Mouse (Mus musculus) thymus, postnatal 25 days (tissue): ENCODE data around the gene Sf3a2.
A peak's percentile ranks its signal among the peaks of the same experiment; 100 is the strongest.
"Not testable (repeated sequence)": the region's sequence is repeated elsewhere in the genome, so short reads cannot be mapped to it uniquely, and the experiment has no call there.

Experiments used
- DNase-seq: peaks from one replicate; pipeline ENCODE4 v3.0.0; 2022

Sf3a2 gene

GRCm38 (mm10) chr10:80805322-80805721 lies 7.3 kb downstream of the Sf3a2 start:
- no peak for DNase-seq

DNA sequence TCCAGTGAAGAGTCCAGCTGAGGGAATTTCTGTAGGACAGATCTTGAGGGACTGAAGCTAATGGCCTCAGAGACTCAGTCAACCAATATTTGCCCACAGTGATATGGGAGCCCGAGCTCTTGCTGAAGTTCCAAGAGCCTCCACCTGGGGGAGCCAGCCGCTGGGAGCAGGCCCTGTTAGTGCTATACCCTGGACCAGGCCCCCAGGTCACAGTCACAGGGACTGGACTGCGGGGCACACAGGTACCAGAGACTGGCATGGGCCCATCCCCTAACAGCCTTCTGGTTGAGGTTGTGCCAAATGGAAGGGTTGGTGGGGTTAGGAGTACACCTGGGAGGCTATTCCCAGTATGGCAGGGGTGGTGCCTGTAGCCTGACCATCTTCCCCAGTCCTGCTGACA lies 7.9 kb downstream of the Sf3a2 start:
- peak; percentile 73 for DNase-seq

DNA sequence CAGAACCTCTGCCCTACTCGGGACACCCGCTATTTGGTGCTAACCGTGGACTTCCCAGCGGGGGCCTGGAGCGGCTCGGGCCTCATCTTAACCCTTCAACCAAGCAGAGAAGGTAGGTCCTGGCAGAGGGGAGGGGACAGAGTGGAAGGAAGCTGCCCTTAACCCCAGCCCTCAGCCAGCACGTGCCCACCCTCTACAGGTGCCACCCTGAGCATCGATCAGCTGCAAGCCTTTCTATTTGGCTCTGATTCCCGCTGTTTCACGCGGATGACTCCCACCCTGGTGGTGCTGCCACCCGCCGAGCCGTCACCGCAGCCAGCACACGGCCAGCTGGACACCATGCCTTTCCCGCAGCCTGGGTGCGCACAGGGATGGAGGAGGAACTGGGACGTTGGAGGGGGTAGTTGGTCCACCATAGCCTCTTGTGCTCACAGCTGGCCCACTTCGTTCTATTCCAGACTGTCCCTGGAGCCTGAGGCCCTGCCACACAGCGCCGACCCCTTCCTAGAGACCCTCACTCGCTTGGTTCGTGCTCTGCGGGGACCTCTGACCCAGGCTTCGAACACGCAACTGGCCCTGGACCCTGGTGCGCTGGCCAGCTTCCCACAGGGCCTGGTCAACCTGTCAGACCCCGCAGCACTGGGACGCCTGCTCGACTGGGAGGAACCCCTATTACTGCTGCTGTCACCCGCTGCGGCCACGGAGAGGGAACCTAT lies 8.5 kb downstream of the Sf3a2 start:
- DNase-seq: no peak

GRCm38 (mm10) chr10:80807057-80807627 lies 9.1 kb downstream of the Sf3a2 start:
- peak; percentile 40 for DNase-seq

DNA sequence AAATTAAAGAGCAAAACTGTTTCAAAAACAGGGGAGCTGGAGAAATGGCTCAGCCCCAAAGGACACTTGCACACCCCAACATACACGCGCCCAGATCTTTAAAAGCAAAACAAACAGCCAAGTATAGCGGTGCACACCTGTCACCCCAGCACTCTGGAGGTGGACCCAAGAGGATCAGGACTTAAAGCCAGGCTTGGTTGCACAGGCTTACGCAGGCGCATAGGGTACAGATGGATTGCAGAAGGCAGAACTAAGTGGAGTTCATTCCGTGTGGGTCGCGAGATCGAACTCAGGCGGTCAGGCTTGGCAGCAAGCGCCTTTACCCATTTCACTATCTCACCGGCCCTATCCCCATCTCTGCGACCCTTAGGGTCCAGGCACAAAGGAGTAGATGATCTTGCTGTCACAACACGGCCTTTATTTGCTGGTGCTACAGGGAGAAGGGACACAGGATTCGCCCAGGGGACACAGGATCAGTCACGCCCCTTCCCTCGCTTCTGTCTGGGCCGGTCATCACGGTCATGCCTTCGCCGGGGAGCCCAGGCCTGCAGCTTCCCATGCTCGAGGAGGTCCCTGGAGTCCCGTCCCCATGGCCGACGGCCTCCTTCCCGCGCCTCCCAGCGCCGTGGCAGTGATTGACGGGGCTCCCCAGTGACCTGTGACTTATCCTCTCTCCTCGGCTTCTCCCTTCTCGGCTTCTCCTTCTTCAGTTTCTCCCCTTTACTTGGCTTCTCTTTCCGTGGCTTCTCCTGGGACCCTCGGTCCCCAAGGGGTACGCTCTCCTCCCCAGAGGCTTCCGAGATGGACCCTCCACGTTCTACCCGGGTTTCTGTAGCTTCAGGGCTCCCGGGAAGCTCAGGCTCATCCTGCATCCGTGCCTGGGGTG lies 10.3 kb downstream of the Sf3a2 start:
- no peak for DNase-seq

DNA sequence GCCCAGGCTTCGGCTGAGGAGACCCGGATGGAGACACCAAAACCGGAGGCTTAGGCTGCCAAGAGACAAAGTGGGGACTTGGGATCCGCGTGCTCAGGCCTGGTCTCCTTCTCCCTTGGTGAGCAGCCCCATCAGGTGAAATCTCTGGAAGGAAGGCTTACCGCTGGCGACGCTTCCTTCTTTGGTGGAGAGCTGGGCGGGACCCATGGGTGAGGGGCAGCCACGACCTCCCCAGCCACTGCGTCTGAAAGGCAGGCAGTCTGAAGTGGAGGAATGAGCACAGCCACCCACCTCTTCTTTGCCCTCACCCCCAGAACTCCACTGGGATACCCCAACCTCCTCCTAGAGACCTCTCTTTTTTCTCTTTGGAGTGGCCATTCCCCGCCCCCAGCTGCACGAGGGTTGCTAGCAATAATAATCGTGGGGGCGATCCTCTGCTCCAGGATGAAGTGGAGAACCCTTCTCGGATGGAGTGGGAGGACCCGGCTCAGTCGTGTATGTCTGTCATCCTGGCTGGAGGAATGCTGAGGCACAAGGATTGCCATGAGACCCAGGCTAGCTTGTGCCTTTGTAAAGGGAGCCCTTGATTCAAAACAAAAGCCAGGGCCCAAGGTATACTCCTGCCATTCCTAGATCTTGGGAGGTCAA lies 11.1 kb downstream of the Sf3a2 start:
- DNase-seq: no peak

GRCm38 (mm10) chr10:80810084-80810483 lies 12.1 kb downstream of the Sf3a2 start:
- DNase-seq: no peak

DNA sequence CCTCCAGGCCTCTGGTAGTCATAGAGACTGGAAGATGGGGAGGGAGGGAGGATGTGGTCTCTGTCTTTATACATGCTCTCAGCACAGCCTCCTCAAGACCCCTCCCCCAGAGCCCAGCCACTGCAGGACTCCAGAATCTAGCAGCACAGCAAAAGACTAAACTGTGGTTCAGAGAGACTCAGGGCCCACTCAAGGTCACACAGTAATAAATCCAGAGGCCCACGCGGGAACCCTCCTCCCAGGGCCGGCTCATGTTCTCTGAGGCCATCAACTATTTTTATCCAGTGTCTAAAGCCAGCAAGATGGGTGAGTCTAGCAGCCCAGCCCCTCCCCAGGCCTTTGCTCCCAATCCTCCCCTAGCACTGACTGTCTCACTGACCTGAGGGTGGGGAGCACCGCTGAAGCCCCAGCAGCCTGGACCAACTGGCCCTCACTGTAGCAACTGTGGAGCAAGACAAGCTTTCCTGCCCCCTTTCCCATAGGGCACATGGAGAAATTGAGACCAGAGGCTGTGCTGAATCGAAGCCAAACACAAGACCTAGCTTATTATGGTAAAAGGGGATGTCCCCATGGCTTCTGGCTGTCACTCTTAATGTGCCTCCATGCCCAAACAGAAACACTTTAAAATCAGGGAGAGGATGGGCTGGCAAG lies 14.5 kb downstream of the Sf3a2 start:
- no peak for DNase-seq

- DNase-seq: no peak
Measured at GRCm38 (mm10) chr10:80813366-80813765, 15.4 kb downstream of the Sf3a2 start, which contains the start of gene Jsrp1. Jsrp1 (minus strand) TSS chr10:80813498.

GRCm38 (mm10) chr10:80814800-80815199 lies 16.8 kb downstream of the Sf3a2 start:
- no peak for DNase-seq

GRCm38 (mm10) chr10:80816303-80816702 lies 18.3 kb downstream of the Sf3a2 start:
- DNase-seq: not testable (repeated sequence)

DNA sequence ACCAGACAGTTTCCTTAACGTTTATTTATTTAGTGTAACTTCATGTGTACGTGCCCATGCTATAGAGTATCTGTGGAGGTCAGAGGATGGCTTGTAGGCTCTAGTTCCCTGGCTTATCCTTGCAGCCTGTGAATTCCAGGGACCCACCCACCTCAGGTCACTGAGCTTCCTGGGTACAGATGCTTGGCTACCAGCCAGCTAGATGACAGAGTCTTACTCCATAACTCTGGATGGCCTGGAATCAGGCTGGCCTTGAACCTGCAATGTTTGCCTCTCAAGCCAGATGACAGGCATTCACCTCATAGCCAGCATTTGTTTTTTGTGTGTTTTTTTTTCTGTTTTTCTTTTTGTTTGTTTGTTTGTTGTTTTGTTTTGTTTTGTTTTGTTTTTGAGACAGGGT lies 19.2 kb downstream of the Sf3a2 start:
- no peak for DNase-seq

GRCm38 (mm10) chr10:80817955-80818354 lies 20.0 kb downstream of the Sf3a2 start:
- not testable (repeated sequence) for DNase-seq

DNA sequence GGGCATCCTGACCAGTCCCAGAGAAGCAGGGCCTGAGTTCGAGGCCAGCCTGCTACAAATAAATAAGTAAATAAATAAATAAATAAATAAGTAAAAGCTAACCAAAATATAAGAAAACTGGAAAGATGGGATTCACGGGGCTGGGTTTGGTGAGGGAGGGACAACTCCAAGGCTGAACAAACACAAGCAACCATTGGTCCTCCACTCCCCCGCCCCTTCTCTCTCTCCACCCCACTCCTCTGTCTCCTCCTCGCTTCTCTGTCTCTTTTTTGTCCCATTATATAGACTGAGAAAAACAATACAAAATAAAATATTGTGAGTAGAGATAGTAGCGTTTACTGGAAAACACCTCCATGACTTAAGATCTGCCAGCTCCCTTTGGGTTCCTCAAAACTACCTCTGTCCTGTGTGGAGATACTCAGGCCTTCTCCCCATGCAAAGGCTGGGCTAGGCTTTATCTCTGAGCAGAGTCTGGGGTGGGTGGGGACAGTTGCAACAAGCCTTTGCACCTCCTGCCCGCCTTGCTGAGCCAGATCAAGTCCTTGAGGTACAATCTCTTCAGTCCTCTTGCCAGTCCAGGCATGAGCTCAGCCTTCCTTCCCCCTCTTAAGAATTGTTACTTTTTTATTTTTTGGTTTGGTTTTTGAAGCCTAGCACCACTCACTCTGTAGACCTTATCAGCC lies 20.7 kb downstream of the Sf3a2 start:
- no peak for DNase-seq

- DNase-seq: no peak
Measured at GRCm38 (mm10) chr10:80819406-80819805, 21.4 kb downstream of the Sf3a2 start.

DNA sequence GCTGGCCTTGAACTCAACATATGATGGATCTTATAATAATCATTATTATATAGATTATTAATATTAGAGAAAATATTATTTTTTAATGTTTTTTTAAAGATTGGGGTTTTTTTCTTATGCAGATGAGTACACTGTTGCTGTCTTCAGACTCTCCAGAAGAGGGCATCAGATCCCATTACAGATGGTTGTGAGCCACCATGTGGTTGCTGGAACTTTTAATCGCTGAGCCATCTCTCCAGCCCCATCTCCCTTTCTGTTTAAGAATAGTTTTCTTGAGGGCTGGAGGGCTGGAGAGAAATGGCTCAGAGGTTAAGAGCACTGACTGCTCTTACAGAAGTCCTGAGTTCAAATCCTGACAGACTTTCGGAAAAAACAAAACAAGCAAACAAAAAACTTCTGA lies 24.0 kb downstream of the Sf3a2 start:
- DNase-seq: peak; percentile 45

GRCm38 (mm10) chr10:80822528-80822927 lies 24.5 kb downstream of the Sf3a2 start:
- DNase-seq: no peak

DNA sequence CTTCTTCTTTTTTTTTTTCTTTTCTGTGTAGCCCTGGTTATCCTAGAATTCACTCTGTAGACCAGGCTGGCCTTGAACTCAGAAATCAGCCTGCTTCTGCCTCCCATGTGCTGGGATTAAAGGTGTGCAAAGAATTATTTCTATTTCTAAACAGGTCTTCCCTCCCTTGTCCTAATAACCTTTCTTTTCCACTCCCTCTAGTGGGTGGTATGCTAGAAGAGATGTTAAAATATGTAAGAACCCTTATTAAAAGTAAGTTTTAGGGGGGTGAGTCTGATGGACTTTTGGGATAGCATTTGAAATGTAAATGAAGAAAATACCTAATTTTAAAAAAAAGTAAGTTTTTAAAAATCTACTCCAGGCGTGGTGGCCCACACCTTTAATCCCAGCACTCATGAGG lies 25.3 kb downstream of the Sf3a2 start:
- no peak for DNase-seq

DNA sequence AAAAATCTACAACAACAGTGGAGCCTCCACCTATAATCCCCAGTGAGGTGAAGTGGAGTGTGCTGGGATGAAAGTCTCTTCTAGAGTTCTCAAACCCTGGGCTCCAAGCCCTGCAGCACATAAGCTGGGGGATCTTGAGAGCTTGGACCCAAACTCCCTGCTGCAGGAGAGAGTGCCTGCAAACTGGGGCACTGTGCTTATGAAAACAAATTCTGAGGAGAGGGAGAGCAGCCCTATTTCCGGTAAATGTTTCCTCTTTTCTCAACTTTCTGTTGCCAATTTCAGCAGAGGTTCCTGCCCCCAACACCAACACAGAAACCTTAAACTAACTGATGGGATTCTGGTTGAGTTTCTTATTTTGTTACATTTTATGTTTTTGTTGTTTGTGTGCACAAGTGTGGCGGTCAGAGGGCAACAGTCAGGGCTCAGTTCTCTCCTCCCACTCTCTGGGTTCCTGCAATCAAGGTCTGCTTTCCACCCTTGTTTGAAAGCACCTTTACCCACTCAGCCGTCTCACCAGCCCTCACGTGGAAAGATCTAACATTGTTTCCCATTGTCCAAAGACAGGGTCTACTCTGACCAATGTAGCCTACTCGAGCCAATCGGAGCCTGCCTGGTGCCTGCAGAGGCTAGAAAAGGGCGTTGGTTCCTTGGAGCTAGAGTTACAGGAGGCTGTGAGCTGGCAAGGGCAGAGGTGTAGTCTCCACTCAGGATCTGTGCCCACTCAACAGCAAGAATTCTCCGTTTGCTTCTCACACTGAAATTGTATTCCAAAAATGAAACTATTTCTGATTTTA lies 26.0 kb downstream of the Sf3a2 start:
- DNase-seq: peak; percentile 53

DNA sequence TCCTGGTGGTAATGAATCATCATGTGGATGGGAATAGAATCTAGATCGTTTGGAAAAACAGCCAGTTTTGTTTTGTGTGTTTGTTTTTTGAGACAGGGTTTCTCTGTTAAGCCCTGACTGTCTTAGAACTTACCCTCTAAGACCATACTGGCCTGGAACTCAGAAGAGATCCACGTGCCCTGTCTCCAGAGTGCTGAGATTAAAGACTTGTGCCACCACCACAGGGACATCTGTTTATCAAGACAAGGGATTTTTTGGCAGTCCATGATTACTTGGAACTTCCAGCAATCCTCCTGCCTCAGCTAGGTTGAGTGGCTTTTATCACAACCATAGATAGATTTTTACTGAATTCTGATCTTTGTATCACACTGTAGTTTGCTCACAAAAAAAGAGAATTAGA lies 26.8 kb downstream of the Sf3a2 start:
- DNase-seq: no peak
